Mouse (Mus musculus): ENCODE results near the gene Vmn2r44. TPM values are rescaled to one million over a fixed set of nuclear protein-coding genes. Genes with fewer than 3 reads are reported as not detected.
"Not testable (repeated sequence)": the region's sequence is repeated elsewhere in the genome, so short reads cannot be mapped to it uniquely, and the experiment has no call there.

Vmn2r44 gene
- polyA plus RNA-seq (2015; fragmentation: Nextera tagmentation; extraction: Ambion mirVana), result not detected in 2 replicates

GRCm38 (mm10) chr7:8383233-8383632, at the start of gene Vmn2r44:
Gene Vmn2r44 (minus strand): TSS chr7:8383333.
- not testable (repeated sequence) for H3K9me3 ChIP-seq (ENCODE audit: control insufficient read depth, low read length); H3K4me1 ChIP-seq (replicated peaks; ENCODE audit: control insufficient read depth, insufficient read depth, low read length); H3K4me2 ChIP-seq (ENCODE audit: low read depth, low read length); ATAC-seq (ENCODE audit: low read depth); H3K36me3 ChIP-seq (ENCODE audit: control insufficient read depth, insufficient read depth, low read length); H3K9ac ChIP-seq (ENCODE audit: low read length); H3K4me3 ChIP-seq (ENCODE audit: low read length); H3K27me3 ChIP-seq (ENCODE audit: control insufficient read depth, insufficient read depth, low read depth, low read length); H3K27ac ChIP-seq (ENCODE audit: low read length)

DNA sequence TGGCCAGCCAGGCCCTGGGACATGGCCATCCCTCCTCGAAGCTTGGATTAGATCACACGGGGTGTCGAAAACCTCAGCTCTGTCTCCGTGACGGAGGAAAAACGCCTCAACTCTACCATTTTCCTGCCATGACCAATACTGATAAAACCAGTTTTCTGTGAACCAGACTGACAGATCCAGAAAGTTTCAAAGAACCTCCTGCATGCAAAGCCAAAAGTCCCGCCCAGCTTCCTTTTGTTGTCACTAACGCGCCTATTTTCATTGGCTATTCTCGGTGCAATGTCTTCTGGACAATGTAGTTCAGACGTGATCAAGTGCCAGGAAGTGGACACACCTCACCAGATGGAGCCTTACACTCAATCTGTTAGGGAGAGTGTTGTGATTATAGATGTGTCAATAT, 25.3 kb downstream of the Vmn2r44 start:
- H3K9ac ChIP-seq (ENCODE audit: low read length); H3K36me3 ChIP-seq (ENCODE audit: control insufficient read depth, insufficient read depth, low read length); H3K4me2 ChIP-seq (ENCODE audit: low read depth, low read length); H3K4me3 ChIP-seq (ENCODE audit: low read length); H3K27ac ChIP-seq (ENCODE audit: low read length); H3K4me1 ChIP-seq (replicated peaks; ENCODE audit: control insufficient read depth, insufficient read depth, low read length); ATAC-seq (ENCODE audit: low read depth); H3K27me3 ChIP-seq (ENCODE audit: control insufficient read depth, insufficient read depth, low read depth, low read length); H3K9me3 ChIP-seq (ENCODE audit: control insufficient read depth, low read length): not testable (repeated sequence)
- WGBS, result 85% methylated on average over 11 of the region's 11 CpGs

Other genes starting within 250 kb of the Vmn2r44 start
- gene Vmn2r41, start 221.7 kb downstream of the Vmn2r44 start, polyA plus RNA-seq (2015; fragmentation: Nextera tagmentation; extraction: Ambion mirVana), result not detected in 2 replicates
- not detected in 2 replicates for gene Vmn2r42, start 183.0 kb downstream of the Vmn2r44 start, polyA plus RNA-seq (2015; fragmentation: Nextera tagmentation; extraction: Ambion mirVana)
- not detected in 2 replicates for gene Vmn2r43, start 122.7 kb downstream of the Vmn2r44 start, polyA plus RNA-seq (2015; fragmentation: Nextera tagmentation; extraction: Ambion mirVana)
- gene Vmn2r45, start 105.7 kb upstream of the Vmn2r44 start, polyA plus RNA-seq (2015; fragmentation: Nextera tagmentation; extraction: Ambion mirVana), result not detected in 2 replicates